In the genomic region with DNA sequence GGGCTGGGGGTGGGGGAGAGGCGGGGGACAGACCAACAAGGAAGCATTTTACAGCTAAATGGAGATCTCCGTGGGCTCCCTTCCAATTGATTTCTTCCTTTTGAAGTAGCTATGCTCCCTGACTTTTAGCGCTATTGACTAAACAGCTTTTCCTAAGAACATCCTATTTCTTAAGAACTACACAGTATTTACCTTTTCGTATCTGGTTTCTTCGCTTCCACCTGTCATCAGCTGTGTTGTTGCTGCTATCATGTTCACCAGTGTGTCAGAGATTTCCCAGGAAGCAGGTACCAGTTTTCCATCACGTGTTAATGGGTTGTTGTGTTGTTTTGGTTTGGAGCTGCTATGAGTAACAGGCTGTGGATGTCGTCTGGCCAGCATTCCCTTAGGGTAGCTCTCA, we compare ENCODE assay signal across 8 mouse cellular contexts. TPM values are rescaled to one million over a fixed set of nuclear protein-coding genes. Genes with fewer than 3 reads are reported as not detected.
DNase-seq lines count a peak whose midpoint lies in the region; ATAC-seq lines count a peak whose summit lies in the region.

Gene Natd1, minus strand, starts transcription at position 260 of the 400 bp plus-strand sequence.

- 33% methylated on average over 7 of the region's 7 CpGs for WGBS in forebrain, embryonic 16.5 days
- 25% methylated on average over 7 of the region's 7 CpGs for WGBS in neural tube, embryonic 14.5 days

- DNase-seq in left cerebral cortex, adult 18-20 months (ENCODE audit: low spot score in 2 of 2): no peak
- no peak for DNase-seq in left cerebral cortex, adult 9 months (ENCODE audit: low spot score in 2 of 2)
- DNase-seq in adrenal gland, postnatal 14 days: no peak
- DNase-seq in layer of hippocampus, postnatal 36 days: no peak
- no peak for DNase-seq in cerebellum, postnatal 14 days
- no peak for DNase-seq in cerebellum, postnatal 25 days

- peak within 1 kb of the TSS; percentile 84 for H3K4me3 ChIP-seq in forebrain, embryonic 16.5 days (replicated peaks; ENCODE audit: low read length)
- H3K4me3 ChIP-seq in neural tube, embryonic 14.5 days (ENCODE audit: low read depth, low read length): peak within 1 kb of the TSS; percentile 90

- H3K4me1 ChIP-seq in forebrain, embryonic 16.5 days (replicated peaks; ENCODE audit: control insufficient read depth, insufficient read depth, low read length): peaks cover 28% of the 10 kb centered on the region
- peaks cover 21% of the 10 kb centered on the region for H3K4me1 ChIP-seq in neural tube, embryonic 14.5 days (ENCODE audit: control insufficient read depth, insufficient read depth, low read length)

- no peak for ATAC-seq in forebrain, embryonic 16.5 days
- no peak for ATAC-seq in neural tube, embryonic 14.5 days (ENCODE audit: low read depth)

- no peaks in the 10 kb centered on the region for H3K27me3 ChIP-seq in forebrain, embryonic 16.5 days (replicated peaks; ENCODE audit: control insufficient read depth, insufficient read depth, low read length)
- H3K27me3 ChIP-seq in neural tube, embryonic 14.5 days (ENCODE audit: control insufficient read depth, insufficient read depth, low read length): no peaks in the 10 kb centered on the region; the same call in 1 of the 2 replicates

- no peaks in the 10 kb centered on the region for H3K36me3 ChIP-seq in forebrain, embryonic 16.5 days (ENCODE audit: control insufficient read depth, insufficient read depth)
- H3K36me3 ChIP-seq in neural tube, embryonic 14.5 days (ENCODE audit: control insufficient read depth, insufficient read depth, low read length): no peaks in the 10 kb centered on the region

- H3K4me2 ChIP-seq in forebrain, embryonic 16.5 days (ENCODE audit: low read length): peak within 1 kb of the TSS; percentile 88
- H3K4me2 ChIP-seq in neural tube, embryonic 14.5 days (ENCODE audit: low read depth, low read length): peak within 1 kb of the TSS; percentile 59

- peak within 1 kb of the TSS; percentile 90 for H3K27ac ChIP-seq in forebrain, embryonic 16.5 days (ENCODE audit: low read length)
- peak within 1 kb of the TSS; percentile 89 for H3K27ac ChIP-seq in neural tube, embryonic 14.5 days (ENCODE audit: low read depth, low read length)

- H3K9me3 ChIP-seq in forebrain, embryonic 16.5 days (ENCODE audit: control insufficient read depth, low read length): no peaks in the 10 kb centered on the region
- H3K9me3 ChIP-seq in neural tube, embryonic 14.5 days (ENCODE audit: control insufficient read depth, low read length): no peaks in the 10 kb centered on the region

- peak within 1 kb of the TSS; percentile 82 for H3K9ac ChIP-seq in forebrain, embryonic 16.5 days (replicated peaks; ENCODE audit: low read depth, low read length)
- peak within 1 kb of the TSS; percentile 96 for H3K9ac ChIP-seq in neural tube, embryonic 14.5 days (replicated peaks; ENCODE audit: low read depth, low read length)

RNA-seq across cellular contexts. Expression of gene Natd1, which starts in this region (rescaled TPM):
- 10 to 100 TPM; 11.4 to 12.3 TPM for total RNA-seq in left cerebral cortex, adult 18-20 months (2021)
- 17.9 and 18.4 TPM in 2 replicates for total RNA-seq in adrenal gland, postnatal 14 days (2021)
- 32.5 and 35.0 TPM in 2 replicates for polyA plus RNA-seq in forebrain, embryonic 16.5 days (2015; fragmentation: Nextera tagmentation; extraction: Ambion mirVana)
- total RNA-seq in layer of hippocampus, postnatal 36 days (2021): 10 to 100 TPM; 11.3 to 12.3 TPM
- 29.0 and 33.1 TPM in 2 replicates for polyA plus RNA-seq in neural tube, embryonic 14.5 days (2014; fragmentation: Nextera tagmentation; extraction: Ambion mirVana)
